Mouse (Mus musculus): ENCODE measurements around the gene Tmem136. TPM values are rescaled to one million over a fixed set of nuclear protein-coding genes. Genes with fewer than 3 reads are reported as not detected.
"Not testable (repeated sequence)": the region's sequence is repeated elsewhere in the genome, so short reads cannot be mapped to it uniquely, and the experiment has no call there.

The Tmem136 gene
- polyA plus RNA-seq, 1 experiment from 2014 or later = 8.6 TPM

- 90% methylated on average over 2 of the region's 2 CpGs for WGBS
- ATAC-seq (replicated peaks; ENCODE audit: low FRiP score) = no peak
- H3K27ac ChIP-seq = no peak overlapping the region
These were observed 14.3 kb upstream of the Tmem136 start for GRCm38 (mm10) chr9:43130684-43131083.

GRCm38 (mm10) chr9:43127101-43127787, 10.9 kb upstream of the Tmem136 start:
- ATAC-seq (replicated peaks; ENCODE audit: low FRiP score) = no peak
- H3K4me2 ChIP-seq = no peak overlapping the region
- no peak overlapping the region for H3K9ac ChIP-seq
- peaks cover 15% of the 10 kb centered on the region for H3K4me1 ChIP-seq
- H3K27me3 ChIP-seq = no peaks in the 10 kb centered on the region
- 74% methylated on average over 10 of the region's 10 CpGs for WGBS
- H3K27ac ChIP-seq = no peak overlapping the region
- H3K9me3 ChIP-seq (replicated peaks) = no peaks in the 10 kb centered on the region
- no peak overlapping the region for H3K4me3 ChIP-seq (replicated peaks)
- H3K36me3 ChIP-seq = no peaks in the 10 kb centered on the region

More at GRCm38 (mm10) chr9:43130684-43131083, 14.3 kb upstream of the Tmem136 start:
- H3K4me1 ChIP-seq = peaks cover 18% of the 10 kb centered on the region
- H3K4me2 ChIP-seq = no peak overlapping the region
- no peak overlapping the region for H3K9ac ChIP-seq
- H3K4me3 ChIP-seq (replicated peaks) = no peak overlapping the region
- H3K36me3 ChIP-seq = no peaks in the 10 kb centered on the region
- H3K9me3 ChIP-seq (replicated peaks) = no peaks in the 10 kb centered on the region
- no peaks in the 10 kb centered on the region for H3K27me3 ChIP-seq

GRCm38 (mm10) chr9:43122379-43122778, 6.0 kb upstream of the Tmem136 start:
- H3K9me3 ChIP-seq (replicated peaks) = no peaks in the 10 kb centered on the region
- H3K36me3 ChIP-seq = no peaks in the 10 kb centered on the region
- no peak overlapping the region for H3K4me3 ChIP-seq (replicated peaks)
- WGBS = 36% methylated on average over 1 of the region's 1 CpGs
- no peak overlapping the region for H3K27ac ChIP-seq
- no peaks in the 10 kb centered on the region for H3K4me1 ChIP-seq
- no peaks in the 10 kb centered on the region for H3K27me3 ChIP-seq
- H3K9ac ChIP-seq = no peak overlapping the region
- no peak overlapping the region for H3K4me2 ChIP-seq
- ATAC-seq (replicated peaks; ENCODE audit: low FRiP score) = no peak

GRCm38 (mm10) chr9:43121948-43122347, 5.6 kb upstream of the Tmem136 start:
- not testable (repeated sequence) for H3K4me3 ChIP-seq (replicated peaks); H3K27me3 ChIP-seq; H3K9me3 ChIP-seq (replicated peaks); ATAC-seq (replicated peaks; ENCODE audit: low FRiP score); H3K36me3 ChIP-seq; H3K27ac ChIP-seq; H3K9ac ChIP-seq; H3K4me1 ChIP-seq; H3K4me2 ChIP-seq
- 89% methylated on average over 2 of the region's 2 CpGs for WGBS

GRCm38 (mm10) chr9:43116997-43117336, 597 bp upstream of the Tmem136 start:
- peak overlapping the region; percentile 81 for H3K4me2 ChIP-seq
- no peak for ATAC-seq (replicated peaks; ENCODE audit: low FRiP score)
- H3K4me1 ChIP-seq = peaks cover 19% of the 10 kb centered on the region
- WGBS = 83% methylated on average over 6 of the region's 6 CpGs
- H3K27ac ChIP-seq = no peak overlapping the region
- H3K36me3 ChIP-seq = no peaks in the 10 kb centered on the region
- H3K9me3 ChIP-seq (replicated peaks) = no peaks in the 10 kb centered on the region
- H3K27me3 ChIP-seq = no peaks in the 10 kb centered on the region
- no peak overlapping the region for H3K9ac ChIP-seq
- peak overlapping the region; percentile 87; the same call in 1 of the 2 replicates for H3K4me3 ChIP-seq (replicated peaks)

- peak overlapping the region; percentile 65 for H3K27ac ChIP-seq
- no peak for ATAC-seq (replicated peaks; ENCODE audit: low FRiP score)
These were observed 788 bp downstream of the Tmem136 start for GRCm38 (mm10) chr9:43115431-43116133.

GRCm38 (mm10) chr9:43114833-43115232, 1.5 kb downstream of the Tmem136 start:
- ATAC-seq (replicated peaks; ENCODE audit: low FRiP score) = no peak
- Histone ChIP-seq H3K4me1 (peaks cover 19% of the 10 kb centered on the region), H3K4me2 (no peak overlapping the region), H3K27me3 (no peaks in the 10 kb centered on the region), H3K9ac (no peak overlapping the region), H3K36me3 (peaks cover 18% of the 10 kb centered on the region), H3K27ac (0 out of 2 replicates have a peak overlapping the region, but pooled peaks have one; percentile 7), H3K4me3 (replicated peaks) (no peak overlapping the region), H3K9me3 (replicated peaks) (no peaks in the 10 kb centered on the region)
- WGBS = 73% methylated on average over 4 of the region's 4 CpGs

More at GRCm38 (mm10) chr9:43115431-43116133, 788 bp downstream of the Tmem136 start:
- peak overlapping the region; percentile 81 for H3K4me2 ChIP-seq
- H3K4me1 ChIP-seq = peaks cover 19% of the 10 kb centered on the region
- H3K27me3 ChIP-seq = no peaks in the 10 kb centered on the region
- 16% methylated on average over 12 of the region's 12 CpGs for WGBS
- H3K4me3 ChIP-seq (replicated peaks) = peak overlapping the region; percentile 87
- peaks cover 12% of the 10 kb centered on the region for H3K36me3 ChIP-seq
- no peaks in the 10 kb centered on the region for H3K9me3 ChIP-seq (replicated peaks)
- peak overlapping the region; percentile 71 for H3K9ac ChIP-seq

GRCm38 (mm10) chr9:43110286-43110980, 5.9 kb downstream of the Tmem136 start:
- peaks cover 19% of the 10 kb centered on the region for H3K4me1 ChIP-seq
- H3K27me3 ChIP-seq = no peaks in the 10 kb centered on the region
- WGBS = 88% methylated on average over 8 of the region's 8 CpGs
- H3K9me3 ChIP-seq (replicated peaks) = no peaks in the 10 kb centered on the region
- no peak overlapping the region for H3K4me3 ChIP-seq (replicated peaks)
- no peak for ATAC-seq (replicated peaks; ENCODE audit: low FRiP score)
- H3K9ac ChIP-seq = no peak overlapping the region
- H3K36me3 ChIP-seq = peaks cover 18% of the 10 kb centered on the region
- no peak overlapping the region for H3K4me2 ChIP-seq
- H3K27ac ChIP-seq = no peak overlapping the region

- no peak overlapping the region for H3K27ac ChIP-seq
- no peaks in the 10 kb centered on the region for H3K27me3 ChIP-seq
- 92% methylated on average over 7 of the region's 7 CpGs for WGBS
- peaks cover 15% of the 10 kb centered on the region for H3K4me1 ChIP-seq
- H3K9me3 ChIP-seq (replicated peaks) = no peaks in the 10 kb centered on the region
- no peak for ATAC-seq (replicated peaks; ENCODE audit: low FRiP score)
- H3K4me3 ChIP-seq (replicated peaks) = no peak overlapping the region
- peaks cover 18% of the 10 kb centered on the region for H3K36me3 ChIP-seq
- H3K4me2 ChIP-seq = no peak overlapping the region
- H3K9ac ChIP-seq = no peak overlapping the region
These were observed 7.2 kb downstream of the Tmem136 start for GRCm38 (mm10) chr9:43109125-43109524.

GRCm38 (mm10) chr9:43108721-43109120, 7.6 kb downstream of the Tmem136 start:
- Histone ChIP-seq H3K27ac (no peak overlapping the region), H3K9me3 (replicated peaks) (no peaks in the 10 kb centered on the region), H3K9ac (no peak overlapping the region), H3K27me3 (no peaks in the 10 kb centered on the region), H3K36me3 (peaks cover 18% of the 10 kb centered on the region), H3K4me2 (no peak overlapping the region), H3K4me1 (peaks cover 18% of the 10 kb centered on the region), H3K4me3 (replicated peaks) (no peak overlapping the region)
- WGBS = 91% methylated on average over 3 of the region's 3 CpGs
- ATAC-seq (replicated peaks; ENCODE audit: low FRiP score) = no peak

- 87% methylated on average over 1 of the region's 1 CpGs for WGBS
- no peaks in the 10 kb centered on the region for H3K9me3 ChIP-seq (replicated peaks)
These were observed 8.3 kb downstream of the Tmem136 start for GRCm38 (mm10) chr9:43108081-43108480.

GRCm38 (mm10) chr9:43107555-43107954, 8.8 kb downstream of the Tmem136 start:
- no peaks in the 10 kb centered on the region for H3K27me3 ChIP-seq
- 54% methylated on average over 5 of the region's 5 CpGs for WGBS
- peak overlapping the region; percentile 92; the same call in 1 of the 2 replicates for H3K27ac ChIP-seq
- ATAC-seq (replicated peaks; ENCODE audit: low FRiP score) = no peak
- H3K4me1 ChIP-seq = peaks cover 29% of the 10 kb centered on the region
- H3K9me3 ChIP-seq (replicated peaks) = no peaks in the 10 kb centered on the region
- peak overlapping the region; percentile 78 for H3K4me2 ChIP-seq
- H3K9ac ChIP-seq = no peak overlapping the region
- H3K4me3 ChIP-seq (replicated peaks) = peak overlapping the region; percentile 92; the same call in 1 of the 2 replicates
- peaks cover 18% of the 10 kb centered on the region for H3K36me3 ChIP-seq

More at GRCm38 (mm10) chr9:43108081-43108480, 8.3 kb downstream of the Tmem136 start:
- Histone ChIP-seq H3K36me3 (peaks cover 18% of the 10 kb centered on the region), H3K27ac (no peak overlapping the region), H3K4me2 (no peak overlapping the region), H3K4me3 (replicated peaks) (no peak overlapping the region), H3K27me3 (no peaks in the 10 kb centered on the region), H3K4me1 (peaks cover 24% of the 10 kb centered on the region), H3K9ac (no peak overlapping the region)
- ATAC-seq (replicated peaks; ENCODE audit: low FRiP score) = no peak
